Mouse (Mus musculus): ENCODE data around the gene Kcnma1.

The Kcnma1 gene

DNA sequence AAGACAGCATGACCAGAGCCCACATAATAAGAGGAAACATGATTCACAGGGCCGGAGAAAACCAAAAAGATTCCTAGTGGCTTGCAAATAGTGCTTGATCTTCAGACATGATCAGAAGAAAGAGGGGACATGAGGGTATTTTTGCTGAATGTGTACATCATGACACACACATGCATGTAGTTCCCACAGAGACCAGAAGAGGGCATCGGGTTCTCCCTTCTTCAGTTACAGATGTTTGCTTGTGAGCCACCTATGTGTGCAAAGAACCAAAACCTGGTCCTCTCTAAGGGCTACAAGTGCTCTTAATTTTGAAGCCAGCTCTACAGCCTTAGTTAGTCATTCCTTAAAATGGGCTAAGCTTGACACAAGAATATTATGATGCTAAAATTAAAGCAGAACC lies 334.9 kb downstream of the Kcnma1 start:
- peak; percentile 14 for DNase-seq

DNA sequence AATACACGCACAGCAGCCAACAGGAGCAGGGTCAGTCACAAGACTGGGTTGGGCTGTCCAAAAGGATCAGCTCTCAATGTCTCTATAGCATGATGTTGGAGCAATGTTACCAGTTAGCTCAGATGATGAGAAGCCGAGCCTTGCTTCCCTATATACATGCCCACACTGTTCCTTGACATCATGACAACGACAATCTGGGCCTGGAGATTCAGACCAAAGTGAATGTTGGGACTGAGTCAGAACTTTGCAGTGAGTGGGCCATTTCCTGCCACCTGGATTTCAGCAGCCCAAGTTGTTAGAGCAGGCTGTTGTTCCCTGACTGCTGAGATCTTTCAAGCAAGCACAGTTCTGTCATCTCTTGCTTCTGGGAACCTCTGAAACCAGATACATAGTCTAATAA lies 347.9 kb downstream of the Kcnma1 start:
- DNase-seq, result no peak

DNA sequence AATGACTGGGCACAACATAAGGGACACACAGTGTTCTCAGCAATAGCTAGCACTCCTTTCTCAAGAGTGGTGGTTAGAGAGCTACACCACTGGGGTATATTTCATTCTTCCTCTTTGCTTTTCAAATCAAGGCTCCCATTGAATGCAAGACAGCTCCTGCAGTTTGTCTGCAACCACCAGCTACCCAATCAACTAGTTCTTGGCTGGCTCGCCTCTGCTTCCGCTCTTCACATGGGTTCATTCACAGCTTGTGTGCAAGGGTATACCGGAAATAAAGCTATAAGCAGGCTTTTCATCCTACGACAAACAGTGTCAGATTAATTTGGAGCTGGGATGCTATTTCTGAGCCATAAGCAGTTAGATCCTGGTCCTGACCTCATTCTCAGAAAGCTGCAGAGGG lies 362.6 kb downstream of the Kcnma1 start:
- no peak for DNase-seq

DNA sequence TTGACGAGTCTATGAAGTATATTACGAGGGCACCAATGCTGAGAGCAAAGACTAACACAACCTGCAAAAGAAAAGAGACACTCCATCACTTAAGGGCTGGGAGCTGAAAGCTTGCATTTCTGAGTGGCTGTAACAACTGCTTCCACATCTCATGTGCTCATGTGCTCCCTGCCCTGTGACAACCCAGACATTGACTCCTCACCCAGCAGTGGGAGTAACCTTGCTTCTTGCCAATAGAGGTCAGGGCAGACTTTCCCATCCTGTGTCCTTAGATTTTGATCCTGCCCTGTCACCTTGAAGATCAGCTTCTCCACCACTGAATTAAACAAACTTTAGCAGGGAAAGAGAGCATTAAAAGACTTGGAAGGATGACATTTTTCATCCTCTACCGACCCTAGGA lies 364.2 kb downstream of the Kcnma1 start:
- no peak for DNase-seq

DNA sequence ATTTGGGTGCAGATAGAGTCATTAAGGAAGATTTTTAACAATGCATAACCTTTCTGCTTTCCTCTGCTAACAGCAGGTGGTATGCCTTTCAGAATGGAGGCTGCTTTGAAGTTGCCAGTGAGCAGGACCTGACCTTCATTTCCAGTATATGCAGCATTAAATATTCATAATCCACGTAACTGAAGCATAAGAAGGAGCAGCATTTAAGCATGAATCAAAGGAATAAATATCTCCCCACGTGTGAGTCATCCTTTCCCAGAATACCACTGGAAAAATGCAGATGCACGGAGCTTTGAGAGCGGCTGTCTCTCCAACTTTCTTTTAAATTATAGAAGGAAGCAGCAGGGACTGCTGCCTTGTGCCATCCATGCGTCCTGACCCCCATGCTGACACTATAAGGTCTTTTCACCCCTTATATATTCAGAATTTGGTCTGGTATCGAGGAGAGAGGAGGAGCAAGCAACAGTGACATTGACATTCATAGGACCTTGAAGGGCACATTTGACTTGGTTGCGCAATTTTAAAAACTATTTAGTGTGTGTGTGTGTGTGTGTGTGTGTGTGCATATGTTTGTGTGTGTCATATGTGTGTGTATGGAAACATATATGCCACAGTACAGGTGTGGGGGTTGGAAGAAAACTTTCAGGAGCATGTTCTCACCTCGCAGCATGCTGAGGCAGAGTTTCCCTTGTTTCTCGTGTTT lies 368.8 kb downstream of the Kcnma1 start:
- no peak for DNase-seq

DNA sequence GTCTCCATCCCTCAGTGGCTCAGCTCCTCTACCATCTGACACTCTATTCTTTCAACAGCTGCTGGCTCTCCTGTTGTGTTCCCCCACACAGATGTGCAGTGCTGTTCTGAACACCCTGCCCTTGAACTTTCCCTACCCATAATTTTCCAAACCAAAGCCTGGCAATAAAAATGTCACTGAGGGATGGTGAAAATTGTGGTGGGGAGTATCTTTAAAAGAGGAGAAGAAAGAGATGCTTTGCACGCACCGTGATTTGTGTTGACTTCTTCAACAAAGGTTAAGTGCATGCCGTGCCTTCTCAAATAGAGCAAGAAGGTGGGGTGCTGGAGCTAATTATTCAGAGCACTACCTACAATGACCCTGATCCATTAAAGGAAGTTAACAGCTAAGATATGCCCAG lies 371.1 kb downstream of the Kcnma1 start:
- DNase-seq, result no peak

DNA sequence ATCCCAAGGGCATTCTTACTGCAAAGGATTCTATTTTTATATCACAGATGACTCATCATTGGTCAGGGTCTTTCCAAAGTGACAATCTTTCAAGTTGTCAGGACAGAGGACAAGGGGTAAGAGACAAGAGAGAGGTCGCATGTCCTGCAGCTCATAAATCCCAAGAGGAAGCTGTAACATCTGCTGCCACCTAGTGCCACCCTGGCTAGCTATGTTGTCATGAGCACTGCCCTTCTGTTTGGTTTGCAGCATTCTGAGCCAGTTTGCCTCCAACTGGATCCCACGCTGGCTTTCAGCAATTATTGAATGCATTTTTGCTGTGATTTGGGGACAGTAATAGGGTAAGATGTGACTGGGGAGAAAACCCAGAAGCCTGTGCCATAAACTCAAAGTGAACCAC lies 373.6 kb downstream of the Kcnma1 start:
- peak; percentile 8 for DNase-seq

DNA sequence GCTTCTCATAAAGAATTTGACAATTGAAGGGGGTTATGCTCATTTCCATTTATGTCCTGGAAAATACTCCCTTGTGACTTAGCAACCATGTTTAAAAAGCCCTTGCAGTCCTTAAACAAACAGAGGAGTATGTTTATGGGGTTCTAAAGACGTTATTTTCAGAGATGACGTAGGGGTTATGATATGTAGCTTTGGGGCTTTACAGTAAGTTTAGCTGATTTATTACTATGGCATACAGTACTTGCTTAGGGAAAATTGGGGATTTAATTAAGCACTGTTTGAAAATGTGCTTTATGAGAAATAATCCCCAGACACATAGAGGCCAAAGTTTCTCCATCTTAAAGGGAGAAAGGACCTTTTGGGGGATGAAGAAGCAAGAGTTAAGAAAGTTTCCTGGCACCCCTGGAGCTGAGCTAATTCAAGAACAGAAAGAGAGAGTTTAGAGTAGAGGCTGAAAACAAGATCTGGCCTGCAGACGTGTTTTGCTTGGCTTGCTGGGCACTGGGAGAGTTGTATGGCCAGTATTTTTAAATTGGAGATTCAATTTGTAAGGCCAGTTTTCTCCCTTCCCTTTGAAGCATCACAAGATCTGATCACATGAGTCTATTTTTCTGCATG lies 376.1 kb downstream of the Kcnma1 start:
- DNase-seq, result peak; percentile 8

DNA sequence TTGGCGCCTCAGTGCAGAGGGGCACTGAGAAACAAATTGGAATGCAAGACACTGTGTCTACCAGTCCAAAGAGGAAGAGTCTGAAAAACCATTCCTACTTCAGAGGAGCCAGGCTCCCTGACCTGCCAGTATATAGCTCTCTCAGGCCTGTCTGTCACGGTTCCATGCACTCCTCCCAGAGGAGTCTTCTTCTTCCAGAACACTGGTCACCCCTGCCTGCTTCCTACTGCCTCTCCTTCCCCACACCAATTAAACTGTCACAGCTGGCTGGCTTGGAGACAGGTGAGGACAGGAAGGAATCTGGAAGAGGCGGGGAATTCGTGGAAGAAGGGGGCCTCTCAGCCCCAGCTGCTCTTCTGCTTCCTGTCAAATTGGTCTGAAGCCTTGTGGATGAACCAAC lies 378.4 kb downstream of the Kcnma1 start:
- DNase-seq, result no peak

DNA sequence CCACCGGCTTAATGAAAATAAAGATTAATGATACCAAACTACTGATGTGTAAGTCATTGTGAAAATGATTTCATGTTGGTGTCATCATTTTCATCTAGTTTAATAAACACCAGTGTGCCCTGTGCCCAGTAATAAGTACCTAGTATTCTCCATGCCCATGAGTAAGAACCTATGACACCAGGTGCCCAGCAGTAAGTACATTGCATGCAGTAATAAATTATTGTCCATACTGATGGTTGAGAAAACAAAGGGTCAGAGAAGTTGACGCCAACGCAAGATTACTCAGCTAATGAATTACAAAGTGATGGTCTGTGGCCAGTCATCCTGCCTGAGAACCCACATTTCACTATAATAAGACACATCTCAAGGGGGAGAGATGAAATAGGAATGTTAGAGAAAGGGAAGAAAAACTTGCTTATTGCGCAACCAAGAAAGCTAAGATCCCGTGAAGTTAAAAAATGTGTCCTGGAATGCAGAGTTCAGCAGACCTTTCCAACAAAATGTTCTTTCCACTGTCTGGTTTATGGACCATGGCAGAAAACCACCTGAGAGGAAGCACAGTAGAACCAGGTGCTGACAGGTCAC lies 381.2 kb downstream of the Kcnma1 start:
- DNase-seq, result no peak

DNA sequence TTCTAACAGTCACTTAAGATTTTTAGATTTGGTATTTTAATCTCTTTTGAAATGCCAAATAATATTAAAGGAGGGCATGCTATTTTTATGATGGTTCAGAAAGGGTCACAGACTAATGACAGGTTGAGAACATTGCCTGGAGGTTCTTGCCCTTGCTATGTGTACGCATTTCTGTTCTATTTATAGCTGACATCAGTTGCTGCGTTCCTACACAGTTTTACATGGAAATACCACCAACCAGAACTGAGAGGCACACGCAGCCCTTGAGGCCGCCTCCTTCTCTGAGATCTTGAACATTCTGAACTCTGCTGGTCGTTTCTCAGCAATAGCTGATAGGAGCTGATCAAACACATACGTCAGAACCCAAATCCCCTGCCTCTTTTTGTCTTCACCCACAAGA lies 387.4 kb downstream of the Kcnma1 start:
- no peak for DNase-seq

DNA sequence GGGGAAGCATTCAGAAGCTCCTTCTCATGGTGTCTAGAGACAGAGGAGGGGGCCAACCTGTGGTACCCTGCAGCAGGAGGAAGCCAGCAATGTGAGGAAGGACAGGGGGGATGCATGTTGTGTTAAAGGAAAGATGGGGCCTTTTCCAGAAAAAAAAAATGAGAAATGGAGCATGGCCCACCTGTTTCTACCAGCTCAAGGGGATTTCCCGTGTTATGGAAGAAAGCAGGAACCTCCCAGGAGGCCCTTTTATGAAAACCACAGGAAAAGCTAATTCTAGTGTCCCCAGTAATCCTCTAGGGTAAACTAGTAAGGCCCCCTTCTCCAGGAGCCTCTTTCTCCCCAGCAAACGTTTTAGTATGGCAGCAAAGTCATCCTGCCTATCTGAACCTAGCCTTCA lies 388.2 kb downstream of the Kcnma1 start:
- no peak for DNase-seq

DNA sequence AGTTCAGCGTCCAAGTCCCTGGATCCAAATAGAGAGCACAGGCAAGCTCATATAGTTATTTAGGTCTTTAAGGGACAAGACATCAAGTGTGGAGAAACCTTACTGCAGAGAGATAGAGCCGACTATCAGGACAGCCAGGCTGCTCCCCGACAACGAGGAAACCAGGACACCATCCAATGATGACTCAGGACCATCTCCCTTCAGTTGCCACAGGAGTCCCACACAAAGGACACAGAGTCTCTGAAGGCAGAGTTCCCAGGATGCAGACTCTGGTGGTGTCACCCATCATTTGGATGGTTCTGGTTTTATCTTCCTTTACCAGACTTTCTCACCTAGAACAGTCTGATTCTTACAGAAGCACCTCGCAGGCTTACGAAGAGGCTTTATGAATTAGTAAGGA lies 388.9 kb downstream of the Kcnma1 start:
- no peak for DNase-seq

DNA sequence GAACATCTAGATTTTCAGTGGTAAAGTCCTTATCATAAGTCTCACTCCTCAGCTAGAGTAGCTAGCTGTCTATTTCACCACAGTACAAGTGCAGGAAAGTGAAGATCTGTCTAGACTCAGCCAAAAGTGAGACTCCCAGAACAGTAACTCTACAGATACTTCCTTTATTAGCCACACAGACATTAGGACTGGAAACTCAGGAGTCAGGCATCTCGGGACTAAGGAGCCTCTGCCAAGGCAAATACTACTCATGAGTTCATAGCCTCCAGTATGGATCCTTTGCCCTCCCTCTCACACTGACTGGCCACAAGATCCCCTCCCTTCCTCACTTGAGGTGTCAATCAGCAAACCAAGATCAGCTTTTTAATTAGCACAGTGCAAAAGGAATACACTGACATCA lies 389.8 kb downstream of the Kcnma1 start:
- DNase-seq, result no peak

DNA sequence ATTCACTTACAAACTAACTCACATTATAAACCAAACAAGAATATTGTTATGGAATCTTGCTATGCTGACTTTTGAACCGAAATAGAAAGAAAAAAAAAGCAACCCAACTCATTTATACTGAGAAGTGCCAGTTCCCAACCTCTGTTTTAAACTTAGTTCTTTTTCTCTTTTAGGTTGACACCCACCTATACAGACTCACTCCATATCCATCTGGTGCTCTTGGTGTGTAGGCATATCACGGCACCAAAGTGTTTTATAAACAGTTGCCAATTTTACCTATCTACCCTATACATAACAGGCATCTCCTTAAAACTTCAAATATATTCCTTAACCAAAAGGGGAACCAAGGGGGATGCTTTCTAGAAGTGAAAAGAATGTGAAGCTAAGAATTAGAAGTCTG lies 393.6 kb downstream of the Kcnma1 start:
- no peak for DNase-seq

DNA sequence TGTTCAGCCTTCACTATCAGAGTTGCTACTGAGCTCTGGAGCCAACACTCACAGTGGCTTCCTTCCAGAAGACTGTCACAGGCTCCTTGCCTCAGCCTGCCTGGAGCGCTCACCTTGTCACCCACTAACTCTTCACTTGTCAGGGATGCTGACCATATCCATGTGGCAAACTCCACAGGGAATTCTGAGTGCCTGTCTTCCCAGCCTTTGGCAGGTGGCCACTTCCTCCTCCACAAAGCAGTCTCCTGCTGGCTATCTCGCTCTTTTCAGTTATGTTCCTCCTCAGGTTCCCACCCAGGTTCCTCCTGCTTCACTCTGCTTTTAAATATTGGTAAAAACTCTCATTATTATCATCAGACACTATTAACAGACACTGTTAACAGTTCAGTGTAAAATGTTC lies 395.3 kb downstream of the Kcnma1 start:
- peak; percentile 15 for DNase-seq

DNA sequence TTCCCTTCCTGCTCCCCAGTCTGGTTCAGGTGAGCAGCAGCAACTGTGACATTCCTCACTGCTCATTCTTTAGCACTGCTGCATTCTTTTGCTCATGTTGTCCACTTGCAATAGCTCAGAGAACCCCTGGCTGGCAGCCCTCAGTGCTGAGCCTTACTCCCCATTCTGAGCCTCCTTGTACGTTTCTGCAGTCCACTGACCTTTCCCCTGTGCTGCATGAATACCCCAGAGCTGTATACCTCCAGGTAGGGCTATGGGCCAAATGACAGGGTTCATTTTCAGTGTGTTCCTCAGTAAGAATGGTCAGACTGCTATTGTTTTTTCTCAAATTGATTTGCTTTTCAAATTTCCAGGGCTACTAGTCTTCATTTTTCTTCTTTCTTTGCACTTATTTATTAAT lies 396.2 kb downstream of the Kcnma1 start:
- no peak for DNase-seq

DNA sequence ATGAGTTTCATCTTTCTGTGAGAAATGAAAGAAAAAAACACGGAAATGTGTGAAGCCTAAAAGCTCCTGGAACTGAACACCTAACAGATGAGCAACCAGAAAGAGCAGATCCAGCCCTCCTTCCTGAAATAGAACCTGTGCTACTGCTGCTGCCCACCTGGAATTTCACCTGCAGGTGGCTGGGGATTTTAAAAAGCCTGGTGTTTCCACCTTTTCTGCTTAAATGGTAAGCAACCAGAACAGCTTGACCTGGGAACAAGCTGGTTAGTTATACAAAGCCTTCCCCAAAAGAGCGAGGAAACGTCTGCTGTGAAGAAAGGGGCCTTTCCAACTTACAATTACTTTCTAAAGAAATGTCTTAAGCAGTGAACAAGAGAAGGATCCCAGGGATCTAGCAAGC lies 404.2 kb downstream of the Kcnma1 start:
- no peak for DNase-seq

DNA sequence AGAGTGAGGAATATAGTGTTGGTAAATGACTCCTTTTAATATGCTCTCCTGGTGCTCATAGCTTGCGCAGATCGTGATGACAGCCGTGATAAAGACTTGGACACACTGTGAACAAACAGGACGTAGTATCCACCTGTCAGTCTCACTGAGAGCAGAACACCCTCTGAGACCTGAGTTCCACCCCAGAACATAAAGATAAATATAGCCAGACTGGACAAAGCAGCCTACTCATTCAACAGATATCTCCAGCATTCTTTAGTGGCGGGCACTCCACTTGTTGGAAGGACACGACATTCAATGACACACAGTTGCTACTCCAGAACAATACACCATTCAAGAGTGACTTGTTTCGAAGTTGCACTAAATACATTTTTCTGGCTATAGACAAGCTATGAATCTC lies 408.6 kb downstream of the Kcnma1 start:
- no peak for DNase-seq

DNA sequence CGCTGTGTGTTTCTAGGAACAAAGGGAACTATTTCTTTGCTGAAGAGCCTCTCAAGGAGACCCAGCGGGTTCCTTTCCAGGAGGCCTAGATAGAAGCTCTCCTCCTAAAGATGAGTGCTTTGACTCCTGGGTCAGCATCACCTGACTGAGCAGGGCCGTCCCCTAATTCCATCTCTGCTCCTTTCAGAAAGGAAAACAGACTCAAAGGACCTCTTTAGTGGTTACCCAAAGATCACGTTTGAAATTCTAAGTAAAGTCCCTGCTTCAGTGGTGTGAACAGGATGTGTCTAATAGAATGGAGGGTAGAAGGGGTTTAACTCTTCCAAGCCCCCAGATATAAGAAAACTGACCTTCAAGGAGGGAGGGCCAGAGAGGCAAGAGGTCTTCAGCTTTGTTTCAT lies 411.4 kb downstream of the Kcnma1 start:
- no peak for DNase-seq

DNA sequence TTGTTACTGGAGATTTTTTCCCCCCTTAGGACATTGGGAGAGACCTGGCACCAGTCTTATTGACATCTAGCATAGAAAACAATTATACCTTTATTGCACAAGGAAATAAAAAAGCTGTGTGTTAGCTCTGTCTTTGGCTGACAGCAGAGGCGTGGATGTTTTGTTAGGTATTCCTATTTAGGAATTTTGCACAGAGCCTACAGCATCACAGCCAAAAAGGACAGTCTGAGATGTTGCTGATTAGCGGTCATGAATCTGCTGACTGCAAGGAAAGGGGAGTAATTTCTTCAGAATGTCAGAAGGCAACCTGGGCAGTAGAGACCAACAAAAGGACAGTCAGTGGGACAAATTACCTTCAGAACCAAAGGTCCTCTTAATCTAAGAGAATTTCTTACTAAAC lies 412.2 kb downstream of the Kcnma1 start:
- DNase-seq, result no peak

DNA sequence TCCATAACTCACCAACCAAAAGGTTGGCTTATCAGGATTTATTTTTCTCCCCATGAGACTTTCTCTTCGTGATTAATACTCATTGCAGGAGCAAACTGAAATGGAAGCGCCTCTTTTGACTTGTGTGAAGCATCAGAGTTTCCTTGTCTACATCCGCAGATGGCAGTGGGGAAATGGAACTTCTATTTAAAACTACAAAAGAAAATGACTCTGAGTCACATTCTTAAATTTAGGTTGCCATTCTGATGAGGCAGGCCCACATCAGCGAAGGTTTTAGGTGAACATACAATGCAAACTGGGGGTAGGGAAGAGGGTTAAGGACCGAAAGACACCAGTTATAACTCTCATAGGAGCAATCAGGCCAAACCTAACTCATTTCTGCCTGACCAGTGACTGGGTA lies 419.7 kb downstream of the Kcnma1 start:
- no peak for DNase-seq

DNA sequence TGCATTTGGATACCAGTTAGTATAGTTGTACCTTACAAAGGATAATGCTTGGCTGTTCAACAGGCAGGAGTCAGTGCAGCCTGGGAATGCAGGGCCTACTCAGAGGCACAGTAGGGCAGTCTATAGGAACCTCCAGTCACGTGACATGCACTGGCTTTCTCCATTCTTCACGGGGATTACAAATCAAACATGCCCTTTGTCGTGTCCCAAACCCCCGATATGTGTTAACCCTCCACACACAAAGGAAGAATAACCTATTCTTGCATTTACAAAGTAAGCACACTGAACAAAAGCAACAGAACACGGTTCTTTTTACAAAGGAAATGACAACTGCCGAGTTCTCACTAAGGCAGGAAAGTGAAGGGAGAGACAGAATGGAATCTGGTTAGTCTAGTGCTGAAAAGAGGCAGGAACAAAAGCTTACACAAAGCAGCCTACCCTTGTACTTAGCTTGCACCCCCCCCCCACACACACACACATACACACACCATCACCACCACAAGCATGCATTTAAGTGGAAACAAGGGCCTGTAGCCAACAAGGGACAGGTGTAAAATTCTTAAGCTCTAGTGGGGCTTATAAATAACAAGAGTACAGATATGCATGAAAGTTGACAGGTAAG lies 421.4 kb downstream of the Kcnma1 start:
- DNase-seq, result no peak

DNA sequence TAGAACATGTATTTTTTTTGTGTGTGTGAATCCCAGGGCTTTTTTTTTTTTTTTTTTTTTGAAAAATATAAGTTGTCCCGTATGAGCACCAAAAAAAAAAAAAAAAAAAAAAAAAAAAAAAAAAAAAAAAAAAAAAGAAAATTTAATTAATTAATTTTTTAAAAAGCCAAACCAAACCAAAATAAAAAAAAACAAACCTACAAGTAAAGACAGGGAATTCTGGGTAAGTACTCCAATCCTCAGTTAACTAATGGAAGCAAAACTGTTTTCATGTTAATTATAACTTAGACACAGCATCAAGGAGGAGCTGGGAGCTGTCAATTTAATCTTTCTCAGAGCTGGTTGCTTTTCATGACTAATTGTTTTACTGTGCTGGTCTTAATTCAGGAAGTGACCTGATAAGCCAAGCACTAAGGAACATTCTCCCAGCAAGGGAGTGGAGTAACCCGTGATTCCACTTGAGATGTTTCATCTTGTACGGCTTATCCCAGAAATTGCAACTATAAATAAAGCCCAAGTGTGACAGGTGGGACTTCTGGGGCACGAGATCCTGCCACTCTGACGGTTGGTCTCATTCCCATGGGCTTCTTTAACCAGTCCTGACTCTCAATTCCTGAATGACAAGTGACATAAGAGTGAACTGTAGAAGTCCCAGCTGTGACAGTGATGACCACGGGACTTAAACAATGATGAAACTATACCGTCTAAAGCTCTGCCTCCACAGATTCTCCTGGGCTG lies 424.4 kb downstream of the Kcnma1 start:
- DNase-seq, result no peak
